Mouse (Mus musculus) megakaryocyte, adult 5-6 weeks (primary cell): ENCODE data around the gene Fth1. TPM values are rescaled to one million over a fixed set of nuclear protein-coding genes. Genes with fewer than 3 reads are reported as not detected.

Experiments
- ATAC-seq: 2 replicates; pipeline ENCODE4 v1.8.0; 2016; ENCODE audit warnings: mild to moderate bottlenecking, inconsistent platforms; ENCODE audit not compliant: poor library complexity, severe bottlenecking
- total RNA-seq, 2 experiments: library from RNA; stranded (forward) in 1 of 2; stranded (reverse) in 1 of 2; fragments of 153-499, 151-499 nt in 1 of 2; fragments of 221-1000, 200-1000 nt in 1 of 2; gene quantifications; 2 replicates each; pipeline versions ENCODE4 v1.2.3 to v1.2.4; 2015 to 2017

Fth1 gene
- total RNA-seq (2015) (1,271 and 1,296 TPM in 2 replicates), total RNA-seq (2017) (513 and 615 TPM in 2 replicates)

- no peak for ATAC-seq
Measured at GRCm38 (mm10) chr19:9980258-9980657, at the start of gene Fth1. TSS of gene Fth1 (plus strand) at chr19:9980598.

- ATAC-seq = peak; percentile 96
Measured at GRCm38 (mm10) chr19:9931167-9931607, 49.2 kb upstream of the Fth1 start.

- ATAC-seq = no peak
Measured at GRCm38 (mm10) chr19:9933908-9934307, 46.5 kb upstream of the Fth1 start.

GRCm38 (mm10) chr19:9936579-9936978 is 43.8 kb upstream of the Fth1 start:
- 0 out of 2 replicates have a peak, but pooled peaks have one; percentile 19 for ATAC-seq

GRCm38 (mm10) chr19:9937428-9937827 is 43.0 kb upstream of the Fth1 start:
- ATAC-seq = no peak

GRCm38 (mm10) chr19:9938156-9938823 is 42.1 kb upstream of the Fth1 start:
- no peak for ATAC-seq

- peak; percentile 90 for ATAC-seq
Measured at GRCm38 (mm10) chr19:9938824-9939303, 41.5 kb upstream of the Fth1 start.

GRCm38 (mm10) chr19:9939841-9940240 is 40.6 kb upstream of the Fth1 start:
- ATAC-seq = no peak

GRCm38 (mm10) chr19:9940903-9941302 is 39.5 kb upstream of the Fth1 start:
- ATAC-seq = no peak

- no peak for ATAC-seq
Measured at GRCm38 (mm10) chr19:9941809-9942208, 38.6 kb upstream of the Fth1 start.

- peak; percentile 31 for ATAC-seq
Measured at GRCm38 (mm10) chr19:9942539-9943533, 37.6 kb upstream of the Fth1 start.

- 0 out of 2 replicates have a peak, but pooled peaks have one; percentile 26 for ATAC-seq
Measured at GRCm38 (mm10) chr19:9945800-9946564, 34.4 kb upstream of the Fth1 start.

GRCm38 (mm10) chr19:9946986-9947385 is 33.4 kb upstream of the Fth1 start:
- ATAC-seq = no peak

GRCm38 (mm10) chr19:9952390-9952789 is 28.0 kb upstream of the Fth1 start:
- ATAC-seq = peak; percentile 67

- peak; percentile 38 for ATAC-seq
Measured at GRCm38 (mm10) chr19:9952912-9953311, 27.5 kb upstream of the Fth1 start.

- peak; percentile 70 for ATAC-seq
Measured at GRCm38 (mm10) chr19:9954055-9954810, 26.2 kb upstream of the Fth1 start.

GRCm38 (mm10) chr19:9954811-9955202 is 25.6 kb upstream of the Fth1 start:
- ATAC-seq = peak; percentile 57

- ATAC-seq = no peak
Measured at GRCm38 (mm10) chr19:9955438-9955837, 25.0 kb upstream of the Fth1 start.

GRCm38 (mm10) chr19:9956624-9957388 is 23.6 kb upstream of the Fth1 start:
- no peak for ATAC-seq
